Mouse (Mus musculus) cerebellum, adult 2 months (tissue): ENCODE data around the gene Zranb2.

Source experiments
- CTCF ChIP-seq: fragments of 200-500 bp; IDR thresholded peaks from 2 replicates; pipeline ENCODE4 v1.5.1; 2011; ENCODE audit warnings: low read depth, mild to moderate bottlenecking, control low read depth, low read length, moderate library complexity, borderline replicate concordance; ENCODE audit not compliant: insufficient read depth
- POLR2A ChIP-seq: fragments of 200-500 bp; IDR thresholded peaks from 2 replicates; pipeline ENCODE4 v1.6.1; 2011; ENCODE audit warnings: low read length, control low read depth, borderline replicate concordance; ENCODE audit not compliant: insufficient read depth

GRCm38 (mm10) chr3:157517992-157518391 is 16.0 kb upstream of the Zranb2 start:
- TF ChIP-seq CTCF (no peak), POLR2A (no peak)
